Mouse (Mus musculus) c-Kit-positive CD71-positive TER-119-positive erythroid progenitor cells, embryonic 14.5 days (primary cell): Measurements from ENCODE around the gene Gm5148.

Source experiments
- DNase-seq: peaks from one replicate; pipeline ENCODE4 v3.0.0-alpha.2; 2013; ENCODE audit warnings: low spot score

The Gm5148 gene

GRCm38 (mm10) chr3:37687158-37687980 lies 36.9 kb downstream of the Gm5148 start:
- no peak for DNase-seq

- no peak for DNase-seq
Measured at GRCm38 (mm10) chr3:37686751-37687150, 37.5 kb downstream of the Gm5148 start.

GRCm38 (mm10) chr3:37686219-37686618 lies 38.1 kb downstream of the Gm5148 start:
- no peak for DNase-seq

- DNase-seq, result no peak
Measured at GRCm38 (mm10) chr3:37676291-37676690, 48.0 kb downstream of the Gm5148 start.

- no peak for DNase-seq
Measured at GRCm38 (mm10) chr3:37675056-37675525, 49.2 kb downstream of the Gm5148 start.

GRCm38 (mm10) chr3:37673513-37674261 lies 50.6 kb downstream of the Gm5148 start:
- no peak for DNase-seq

GRCm38 (mm10) chr3:37672266-37673040 lies 51.8 kb downstream of the Gm5148 start:
- DNase-seq, result no peak

GRCm38 (mm10) chr3:37669100-37669499 lies 55.2 kb downstream of the Gm5148 start:
- no peak for DNase-seq

GRCm38 (mm10) chr3:37668652-37669051 lies 55.6 kb downstream of the Gm5148 start:
- DNase-seq, result no peak

- no peak for DNase-seq
Measured at GRCm38 (mm10) chr3:37667736-37668135, 56.6 kb downstream of the Gm5148 start.

- no peak for DNase-seq
Measured at GRCm38 (mm10) chr3:37667119-37667467, 57.2 kb downstream of the Gm5148 start.

- DNase-seq, result no peak
Measured at GRCm38 (mm10) chr3:37666291-37667118, 57.8 kb downstream of the Gm5148 start.
